Mouse (Mus musculus): ENCODE measurements around the gene Gm36245. TPM values are rescaled to one million over a fixed set of nuclear protein-coding genes. Genes with fewer than 3 reads are reported as not detected.
A peak's percentile ranks its signal among the peaks of the same experiment; 100 is the strongest.
"Not testable (repeated sequence)": the region's sequence is repeated elsewhere in the genome, so short reads cannot be mapped to it uniquely, and the experiment has no call there.

The Gm36245 gene
- not detected for total RNA-seq (2021)

GRCm38 (mm10) chr15:77598958-77599357 lies at the start of gene Gm36245:
TSS of gene Gm36245 (plus strand) at chr15:77599258.
- intact Hi-C loops (cut with DNase I) = loop anchor here (1.0 kb wide), 1 partner anchor 37 kb away; no protein-coding TSS in a partner anchor
- no peak for DNase-seq

GRCm38 (mm10) chr15:77561792-77562191 lies 37.3 kb upstream of the Gm36245 start, which contains the start of gene 1700025B11Rik:
TSS of gene 1700025B11Rik (minus strand) at chr15:77561892.
- intact Hi-C loops (cut with DNase I) = loop anchor here (1.0 kb wide), 1 partner anchor 38 kb away; the partner anchor contains the start of gene Gm36245
- no peak for DNase-seq

- intact Hi-C loops (cut with DNase I) = no loop called here
- no peak for DNase-seq
Measured at GRCm38 (mm10) chr15:77563219-77563618, 35.8 kb upstream of the Gm36245 start.

GRCm38 (mm10) chr15:77578801-77579200 lies 20.3 kb upstream of the Gm36245 start:
- no peak for DNase-seq
- intact Hi-C loops (cut with DNase I) = no loop called here

GRCm38 (mm10) chr15:77579311-77579710 lies 19.7 kb upstream of the Gm36245 start:
- intact Hi-C loops (cut with DNase I) = no loop called here
- no peak for DNase-seq

GRCm38 (mm10) chr15:77581681-77582080 lies 17.4 kb upstream of the Gm36245 start:
- intact Hi-C loops (cut with DNase I) = no loop called here
- DNase-seq = peak; percentile 53 to 56

- DNase-seq = peak; percentile 27 to 40
- intact Hi-C loops (cut with DNase I) = no loop called here
Measured at GRCm38 (mm10) chr15:77587026-77587425, 12.0 kb upstream of the Gm36245 start.

- no peak for DNase-seq
- intact Hi-C loops (cut with DNase I) = no loop called here
Measured at GRCm38 (mm10) chr15:77588981-77589380, 10.1 kb upstream of the Gm36245 start.

GRCm38 (mm10) chr15:77590881-77591280 lies 8.2 kb upstream of the Gm36245 start:
- intact Hi-C loops (cut with DNase I) = no loop called here
- no peak for DNase-seq

- intact Hi-C loops (cut with DNase I) = no loop called here
- no peak for DNase-seq
Measured at GRCm38 (mm10) chr15:77593557-77593956, 5.5 kb upstream of the Gm36245 start.

GRCm38 (mm10) chr15:77595961-77596360 lies 3.1 kb upstream of the Gm36245 start, which contains the start of gene Apol10b:
TSS of gene Apol10b (minus strand) at chr15:77596125.
- intact Hi-C loops (cut with DNase I) = no loop called here

GRCm38 (mm10) chr15:77598429-77598828 lies 629 bp upstream of the Gm36245 start:
- DNase-seq = no peak
- intact Hi-C loops (cut with DNase I) = no loop called here

More at GRCm38 (mm10) chr15:77595961-77596360, 3.1 kb upstream of the Gm36245 start, which contains the start of gene Apol10b:
- DNase-seq = no peak

- DNase-seq = no peak
Measured at GRCm38 (mm10) chr15:77606069-77606468, 7.0 kb downstream of the Gm36245 start.

GRCm38 (mm10) chr15:77624710-77625109 lies 25.7 kb downstream of the Gm36245 start:
- no peak for DNase-seq
- intact Hi-C loops (cut with DNase I) = no loop called here

More at GRCm38 (mm10) chr15:77606069-77606468, 7.0 kb downstream of the Gm36245 start:
- intact Hi-C loops (cut with DNase I) = no loop called here

GRCm38 (mm10) chr15:77626471-77626870 lies 27.4 kb downstream of the Gm36245 start:
- intact Hi-C loops (cut with DNase I); DNase-seq: not testable (repeated sequence)

GRCm38 (mm10) chr15:77628647-77629046 lies 29.6 kb downstream of the Gm36245 start:
- intact Hi-C loops (cut with DNase I); DNase-seq: not testable (repeated sequence)

GRCm38 (mm10) chr15:77629822-77630221 lies 30.8 kb downstream of the Gm36245 start:
- intact Hi-C loops (cut with DNase I) = loop anchor here (1.0 kb wide), 1 partner anchor 107 kb away; no protein-coding TSS in a partner anchor
- DNase-seq = not testable (repeated sequence)

- DNase-seq; intact Hi-C loops (cut with DNase I): not testable (repeated sequence)
Measured at GRCm38 (mm10) chr15:77643176-77643575, 44.1 kb downstream of the Gm36245 start, which contains the start of gene Apol11b. TSS of gene Apol11b (minus strand) at chr15:77643286.

GRCm38 (mm10) chr15:77651143-77651542 lies 52.1 kb downstream of the Gm36245 start:
- intact Hi-C loops (cut with DNase I); DNase-seq: not testable (repeated sequence)
